28 mouse cellular contexts compared by ENCODE assay signal in genomic region chr17:87809556-87809955, GRCm38 (mm10). TPM values are rescaled to one million over a fixed set of nuclear protein-coding genes. Genes with fewer than 3 reads are reported as not detected.
"Had no signal": no experiment of that assay in that cellular context is flagged by ENCODE, and none has a peak within 500 bp of the region (broad histone marks: within the 10 kb centered on the region; RNA-seq: fewer than 3 reads in every experiment).

No protein-coding gene starts in this region.

- ATAC-seq: hindbrain, postnatal 0 days; intestine, embryonic 16.5 days had no signal

- H3K36me3 ChIP-seq: heart, embryonic 13.5 days; heart, embryonic 15.5 days; hindbrain, embryonic 13.5 days; hindbrain, embryonic 15.5 days; kidney, embryonic 15.5 days; limb, embryonic 13.5 days; limb, embryonic 15.5 days; liver, embryonic 13.5 days had no signal

- DNase-seq: gastrocnemius, postnatal 14 days; gastrocnemius, postnatal 36 days; heart, adult 2 months; heart, postnatal 14 days; kidney, adult 11 months; kidney, adult 2 months; kidney, adult 9 months; kidney, postnatal 14 days; kidney, postnatal 36 days; layer of hippocampus, adult 9-11 months; layer of hippocampus, postnatal 36 days; liver, embryonic 13.5 days had no signal

- H3K4me2 ChIP-seq: heart, embryonic 11.5 days; heart, embryonic 13.5 days; heart, embryonic 15.5 days; hindbrain, embryonic 13.5 days; hindbrain, embryonic 15.5 days; kidney, embryonic 15.5 days; limb, embryonic 13.5 days; limb, embryonic 15.5 days; liver, embryonic 11.5 days; liver, embryonic 13.5 days had no signal

- H3K4me1 ChIP-seq: heart, embryonic 13.5 days; heart, embryonic 15.5 days; hindbrain, embryonic 13.5 days; hindbrain, embryonic 15.5 days; kidney, embryonic 15.5 days; limb, embryonic 13.5 days; limb, embryonic 15.5 days; liver, embryonic 13.5 days had no signal

- H3K9me3 ChIP-seq: heart, embryonic 13.5 days; heart, embryonic 15.5 days; hindbrain, embryonic 15.5 days; kidney, embryonic 15.5 days; limb, embryonic 13.5 days; limb, embryonic 15.5 days; liver, embryonic 13.5 days had no signal

- H3K4me3 ChIP-seq: heart, adult 2 months; heart, embryonic 13.5 days; heart, embryonic 15.5 days; hindbrain, embryonic 13.5 days; hindbrain, embryonic 15.5 days; kidney, embryonic 15.5 days; limb, embryonic 13.5 days; limb, embryonic 15.5 days; liver, embryonic 13.5 days had no signal

- H3K27me3 ChIP-seq: heart, embryonic 13.5 days; heart, embryonic 15.5 days; hindbrain, embryonic 15.5 days; kidney, embryonic 15.5 days; limb, embryonic 15.5 days; liver, embryonic 13.5 days had no signal

- H3K9ac ChIP-seq: heart, embryonic 13.5 days; heart, embryonic 15.5 days; hindbrain, embryonic 13.5 days; hindbrain, embryonic 15.5 days; kidney, embryonic 15.5 days; limb, embryonic 13.5 days; limb, embryonic 15.5 days; liver, embryonic 13.5 days had no signal

- H3K27ac ChIP-seq: heart, adult 2 months; heart, embryonic 13.5 days; heart, embryonic 15.5 days; hindbrain, embryonic 13.5 days; hindbrain, embryonic 15.5 days; hindbrain, postnatal 0 days; kidney, embryonic 15.5 days; kidney, postnatal 0 days; limb, embryonic 13.5 days; limb, embryonic 15.5 days; liver, embryonic 13.5 days had no signal

RNA-seq across cellular contexts. Expression of gene Kcnk12, which starts 11.8 kb away (rescaled TPM):
- total RNA-seq: gastrocnemius, adult 18-20 months; gastrocnemius, adult 8-10 months; gastrocnemius, postnatal 14 days; gastrocnemius, postnatal 36 days; heart, adult 2 months; heart, postnatal 14 days had no signal
- polyA plus RNA-seq: heart, embryonic 13.5 days; heart, embryonic 15.5 days; heart, postnatal 0 days; intestine, embryonic 14.5 days; intestine, embryonic 16.5 days; kidney, adult 2 months; kidney, embryonic 15.5 days; limb, embryonic 13.5 days; limb, embryonic 15.5 days had no signal
